8 mouse cellular contexts compared by ENCODE assay signal in genomic region chr7:29953086-29953485, GRCm38 (mm10). TPM values are rescaled to one million over a fixed set of nuclear protein-coding genes. Genes with fewer than 3 reads are reported as not detected.
A peak's percentile ranks its signal among the peaks of the same experiment; 100 is the strongest.
DNase-seq lines count a peak whose midpoint lies in the region; ATAC-seq and TF ChIP-seq lines count a peak whose summit lies in the region.

No protein-coding gene starts in this region.

- peak overlapping the region; percentile 66 for H3K4me3 ChIP-seq in heart, adult 2 months
- peak overlapping the region; percentile 68; the same call in 1 of the 2 replicates for H3K4me3 ChIP-seq in thymus, adult 2 months (ENCODE audit: control insufficient read depth, insufficient read depth, low read length)
- peak overlapping the region; percentile 71 for H3K4me3 ChIP-seq in liver, embryonic 11.5 days (ENCODE audit: low read depth, low read length)
- peak overlapping the region; percentile 80 for H3K4me3 ChIP-seq in stomach, postnatal 0 days (ENCODE audit: low read depth, low read length)

- H3K9ac ChIP-seq in heart, adult 2 months (ENCODE audit: low read depth, low read length): peak overlapping the region; percentile 94
- peak overlapping the region; percentile 94 for H3K9ac ChIP-seq in liver, embryonic 11.5 days (ENCODE audit: low read depth, low read length)
- H3K9ac ChIP-seq in stomach, postnatal 0 days (ENCODE audit: low read length): peak overlapping the region; percentile 89

- no peak for TF ChIP-seq CTCF in heart, adult 2 months (IDR thresholded peaks at IDR 0.05)
- TF ChIP-seq CTCF in thymus, adult 2 months (IDR thresholded peaks at IDR 0.05; ENCODE audit: borderline replicate concordance, control insufficient read depth, extremely low read depth, insufficient read depth, low read length, poor library complexity): no peak
- no peak for TF ChIP-seq CTCF in stomach, postnatal 0 days (IDR thresholded peaks at IDR 0.05; ENCODE audit: low read depth)

- H3K4me2 ChIP-seq in liver, embryonic 11.5 days: peak overlapping the region; percentile 80
- peak overlapping the region; percentile 71 for H3K4me2 ChIP-seq in stomach, postnatal 0 days (replicated peaks; ENCODE audit: low read depth)

- no peak for ATAC-seq in liver, embryonic 11.5 days (replicated peaks; ENCODE audit: low FRiP score)
- ATAC-seq in stomach, postnatal 0 days (ENCODE audit: low FRiP score, low TSS enrichment): no peak

- no peaks in the 10 kb centered on the region for H3K79me2 ChIP-seq in heart, adult 2 months (replicated peaks; ENCODE audit: control insufficient read depth, insufficient read depth, low read length)

- peak overlapping the region; percentile 91 for H3K27ac ChIP-seq in heart, adult 2 months
- no peak overlapping the region for H3K27ac ChIP-seq in thymus, adult 2 months (ENCODE audit: control insufficient read depth, insufficient read depth, low read length)
- peak overlapping the region; percentile 90; the same call in 1 of the 2 replicates for H3K27ac ChIP-seq in liver, embryonic 11.5 days (ENCODE audit: low read depth, low read length)
- peak overlapping the region; percentile 92 for H3K27ac ChIP-seq in stomach, postnatal 0 days (replicated peaks)

- H3K4me1 ChIP-seq in heart, adult 2 months (ENCODE audit: control insufficient read depth, insufficient read depth, low read length): no peaks in the 10 kb centered on the region; the same call in 1 of the 2 replicates
- no peaks in the 10 kb centered on the region for H3K4me1 ChIP-seq in thymus, adult 2 months (replicated peaks; ENCODE audit: control insufficient read depth, insufficient read depth, low read length)
- H3K4me1 ChIP-seq in liver, embryonic 11.5 days (replicated peaks; ENCODE audit: control insufficient read depth, insufficient read depth, low read length): peaks cover 3% of the 10 kb centered on the region; the same call in 1 of the 2 replicates
- H3K4me1 ChIP-seq in stomach, postnatal 0 days (replicated peaks; ENCODE audit: control insufficient read depth, insufficient read depth): no peaks in the 10 kb centered on the region

- H3K27me3 ChIP-seq in heart, adult 2 months (ENCODE audit: control insufficient read depth, insufficient read depth, low read length): no peaks in the 10 kb centered on the region
- no peaks in the 10 kb centered on the region for H3K27me3 ChIP-seq in thymus, adult 2 months (ENCODE audit: control insufficient read depth, insufficient read depth, low read length)
- no peaks in the 10 kb centered on the region for H3K27me3 ChIP-seq in liver, embryonic 11.5 days (replicated peaks; ENCODE audit: control insufficient read depth, insufficient read depth, low read length)
- no peaks in the 10 kb centered on the region for H3K27me3 ChIP-seq in stomach, postnatal 0 days (ENCODE audit: control insufficient read depth, insufficient read depth, low read length)

- H3K9me3 ChIP-seq in liver, embryonic 11.5 days (ENCODE audit: control insufficient read depth, low read length): no peaks in the 10 kb centered on the region
- no peaks in the 10 kb centered on the region for H3K9me3 ChIP-seq in stomach, postnatal 0 days (ENCODE audit: control insufficient read depth, low read length)

- TF ChIP-seq EP300 in heart, adult 2 months (IDR thresholded peaks at IDR 0.05; ENCODE audit: insufficient read depth, low read depth, low read length): no peak
- no peak for TF ChIP-seq EP300 in stomach, postnatal 0 days (optimal IDR thresholded peaks at IDR 0.05)

- TF ChIP-seq POLR2A in heart, adult 2 months (IDR thresholded peaks at IDR 0.05; ENCODE audit: insufficient read depth, low read depth, low read length): no peak
- no peak for TF ChIP-seq POLR2A in thymus, adult 2 months (IDR thresholded peaks at IDR 0.05; ENCODE audit: control insufficient read depth, extremely low read depth, insufficient read depth, low read length, poor library complexity)

- intact Hi-C loops in heart, adult 2 months (cut with DNase I): loop anchor here (2.0 kb wide), 1 partner anchor 96 kb away; no protein-coding TSS in a partner anchor

- H3K36me3 ChIP-seq in heart, adult 2 months (ENCODE audit: control insufficient read depth, insufficient read depth, low read length): peaks cover 2% of the 10 kb centered on the region; the same call in 1 of the 2 replicates
- 0 out of 2 replicates have a peak, but pooled peaks cover 3% of the 10 kb centered on the region for H3K36me3 ChIP-seq in thymus, adult 2 months (ENCODE audit: control insufficient read depth, insufficient read depth, low read length)
- peaks cover 5% of the 10 kb centered on the region; the same call in 1 of the 2 replicates for H3K36me3 ChIP-seq in liver, embryonic 11.5 days (ENCODE audit: control insufficient read depth, insufficient read depth, low read length)
- no peaks in the 10 kb centered on the region for H3K36me3 ChIP-seq in stomach, postnatal 0 days (ENCODE audit: control insufficient read depth, insufficient read depth, low read length)

- DNase-seq in heart, adult 2 months: no peak
- no peak for DNase-seq in heart, postnatal 4 days
- DNase-seq in thymus, adult 2 months: no peak
- no peak for DNase-seq in thymus, postnatal 4 days
- DNase-seq in liver, embryonic 11.5 days (ENCODE audit: low spot score): no peak
- no peak for DNase-seq in stomach, postnatal 0 days (ENCODE audit: low spot score)
- DNase-seq in layer of hippocampus, adult 18-20 months (ENCODE audit: low spot score in 2 of 2): no peak
- no peak for DNase-seq in adrenal gland, postnatal 10 days

- WGBS in heart, adult 2 months: 34% methylated on average over 10 of the region's 10 CpGs
- 30% methylated on average over 10 of the region's 10 CpGs for WGBS in thymus, adult 2 months
- 47% methylated on average over 10 of the region's 10 CpGs for WGBS in liver, embryonic 11.5 days
- 30% methylated on average over 10 of the region's 10 CpGs for WGBS in stomach, postnatal 0 days

RNA-seq across cellular contexts. Expression of gene Zfp74, which starts 0.8 kb away (rescaled TPM):
- total RNA-seq in heart, adult 2 months (2021): 1 to 10 TPM; 6.2 to 6.8 TPM
- polyA plus RNA-seq in heart, adult 2 months (2012; rRNA removed): 2.5 and 5.9 TPM in 2 replicates
- total RNA-seq in heart, postnatal 4 days (2021): 1 to 10 TPM; 6.5 to 7.1 TPM
- polyA plus RNA-seq in thymus, adult 2 months (2012; rRNA removed): 11.8 and 12.3 TPM in 2 replicates
- polyA plus RNA-seq in liver, embryonic 11.5 days (2014; fragmentation: Nextera tagmentation; extraction: Ambion mirVana): 6.7 and 7.0 TPM in 2 replicates
- polyA plus RNA-seq in stomach, postnatal 0 days (2015; fragmentation: Nextera tagmentation; extraction: Ambion mirVana): 2.8 and 3.1 TPM in 2 replicates
- total RNA-seq in layer of hippocampus, adult 18-20 months (2021): 10 to 100 TPM; 15.4 to 18.1 TPM
- total RNA-seq in adrenal gland, postnatal 10 days (2021): 10 to 100 TPM in 1 of 2 experiments, 1 to 10 TPM in 1; 7.3 to 11.4 TPM

RNA-seq across cellular contexts. Expression of gene Zfp568, which starts 30.7 kb away (rescaled TPM):
- total RNA-seq in heart, adult 2 months (2021): 10 to 100 TPM; 19.6 to 28.1 TPM
- polyA plus RNA-seq in heart, adult 2 months (2012; rRNA removed): 5.6 and 12.5 TPM in 2 replicates
- 10 to 100 TPM; 83.8 to 87.0 TPM for total RNA-seq in heart, postnatal 4 days (2021)
- polyA plus RNA-seq in thymus, adult 2 months (2012; rRNA removed): 4.4 and 4.6 TPM in 2 replicates
- polyA plus RNA-seq in liver, embryonic 11.5 days (2014; fragmentation: Nextera tagmentation; extraction: Ambion mirVana): 23.6 and 25.3 TPM in 2 replicates
- polyA plus RNA-seq in stomach, postnatal 0 days (2015; fragmentation: Nextera tagmentation; extraction: Ambion mirVana): 3.7 and 5.3 TPM in 2 replicates
- 1 to 10 TPM; 3.5 to 4.5 TPM for total RNA-seq in layer of hippocampus, adult 18-20 months (2021)
- 10 to 100 TPM; 17.0 to 19.8 TPM for total RNA-seq in adrenal gland, postnatal 10 days (2021)

RNA-seq across cellular contexts. Expression of gene Zfp383, which starts 45.1 kb away (rescaled TPM):
- 1 to 10 TPM; 5.5 to 6.3 TPM for total RNA-seq in heart, adult 2 months (2021)
- polyA plus RNA-seq in heart, adult 2 months (2012; rRNA removed): 2.4 and 5.0 TPM in 2 replicates
- total RNA-seq in heart, postnatal 4 days (2021): 1 to 10 TPM; 8.5 to 9.4 TPM
- 0.36 and 0.63 TPM in 2 replicates for polyA plus RNA-seq in thymus, adult 2 months (2012; rRNA removed)
- 2.2 and 2.3 TPM in 2 replicates for polyA plus RNA-seq in liver, embryonic 11.5 days (2014; fragmentation: Nextera tagmentation; extraction: Ambion mirVana)
- polyA plus RNA-seq in stomach, postnatal 0 days (2015; fragmentation: Nextera tagmentation; extraction: Ambion mirVana): 2.2 and 2.3 TPM in 2 replicates
- total RNA-seq in layer of hippocampus, adult 18-20 months (2021): 10 to 100 TPM in 1 of 2 experiments, 1 to 10 TPM in 1; 8.0 to 10.0 TPM
- total RNA-seq in adrenal gland, postnatal 10 days (2021): 1 to 10 TPM; 6.6 to 8.1 TPM

RNA-seq across cellular contexts. Expression of gene Zfp27, which starts 46.7 kb away (rescaled TPM):
- total RNA-seq in heart, adult 2 months (2021): 1 to 10 TPM; 7.3 to 8.4 TPM
- polyA plus RNA-seq in heart, adult 2 months (2012; rRNA removed): 3.6 and 6.4 TPM in 2 replicates
- total RNA-seq in heart, postnatal 4 days (2021): 10 to 100 TPM; 11.9 to 13.2 TPM
- 2.5 and 3.5 TPM in 2 replicates for polyA plus RNA-seq in thymus, adult 2 months (2012; rRNA removed)
- polyA plus RNA-seq in liver, embryonic 11.5 days (2014; fragmentation: Nextera tagmentation; extraction: Ambion mirVana): 4.9 and 5.8 TPM in 2 replicates
- polyA plus RNA-seq in stomach, postnatal 0 days (2015; fragmentation: Nextera tagmentation; extraction: Ambion mirVana): 2.9 and 3.4 TPM in 2 replicates
- 10 to 100 TPM; 19.7 to 19.8 TPM for total RNA-seq in layer of hippocampus, adult 18-20 months (2021)
- 10 to 100 TPM; 10.6 to 13.0 TPM for total RNA-seq in adrenal gland, postnatal 10 days (2021)
